Mouse (Mus musculus) limb, embryonic 13.5 days (tissue): ENCODE data around the gene C8g. TPM values are rescaled to one million over a fixed set of nuclear protein-coding genes. Genes with fewer than 3 reads are reported as not detected.
A peak's percentile ranks its signal among the peaks of the same experiment; 100 is the strongest.

ENCODE experiments used
- ATAC-seq: fragments of 200-750 bp; cut with Nextera tagmentation; 2 replicates; pipeline ENCODE4 v1.8.0; 2017; ENCODE audit warnings: low read depth, moderate number of reproducible peaks, moderate TSS enrichment; ENCODE audit not compliant: low FRiP score
- H3K27ac ChIP-seq: fragments of 300-500 bp; sonication (generic); 2 replicates; pipeline ENCODE4 v1.5.1; 2015; ENCODE audit warnings: inconsistent platforms, mild to moderate bottlenecking, moderate library complexity
- H3K27me3 ChIP-seq: fragments of 300-500 bp; sonication (generic); 2 replicates; pipeline ENCODE4 v1.6.1; 2015; ENCODE audit warnings: mild to moderate bottlenecking, inconsistent platforms
- H3K36me3 ChIP-seq: fragments of 300-500 bp; sonication (generic); 2 replicates; pipeline ENCODE4 v1.6.1; 2015; ENCODE audit warnings: inconsistent platforms, mild to moderate bottlenecking, moderate library complexity
- H3K4me1 ChIP-seq: fragments of 300-500 bp; sonication (generic); 2 replicates; pipeline ENCODE4 v1.6.1; 2015; ENCODE audit warnings: inconsistent platforms
- H3K4me2 ChIP-seq: fragments of 300-500 bp; sonication (generic); replicated peaks from 2 replicates; pipeline ENCODE4 v1.6.1; 2015; ENCODE audit warnings: inconsistent platforms, mild to moderate bottlenecking, moderate library complexity
- H3K4me3 ChIP-seq: fragments of 300-500 bp; sonication (generic); 2 replicates; pipeline ENCODE4 v1.5.1; 2015; ENCODE audit warnings: moderate library complexity, mild to moderate bottlenecking, inconsistent platforms
- H3K9ac ChIP-seq: fragments of 300-500 bp; sonication (generic); 2 replicates; pipeline ENCODE4 v1.6.1; 2015; ENCODE audit warnings: mild to moderate bottlenecking, inconsistent platforms
- H3K9me3 ChIP-seq: fragments of 300-500 bp; sonication (generic); 2 replicates; pipeline ENCODE4 v1.6.1; 2016; ENCODE audit warnings: inconsistent platforms
- WGBS: fragments of 180-500 bp; shearing (Covaris S2); methylation state at CpG from one replicate; pipeline ENCODE4 v1.1.7; 2015; 5-methylcytosine and 5-hydroxymethylcytosine counted together
- polyA plus RNA-seq: library from polyadenylated mRNA; unstranded; fragments of >200 nt; fragmentation: Nextera tagmentation; extraction: Ambion mirVana; gene quantifications from 2 replicates; pipeline ENCODE4 v1.2.1, GENCODE M21; 2015

The C8g gene
- polyA plus RNA-seq, 1 experiment from 2014 or later, result 5.5 TPM

GRCm38 (mm10) chr2:25533707-25534106, 32.2 kb upstream of the C8g start:
- ATAC-seq, result no peak
- no peaks in the 10 kb centered on the region for H3K4me1 ChIP-seq
- H3K27me3 ChIP-seq, result no peaks in the 10 kb centered on the region
- H3K4me2 ChIP-seq, result no peak overlapping the region
- H3K4me3 ChIP-seq, result no peak overlapping the region
- 91% methylated on average over 2 of the region's 2 CpGs for WGBS
- H3K9me3 ChIP-seq, result no peaks in the 10 kb centered on the region
- H3K27ac ChIP-seq, result no peak overlapping the region
- H3K36me3 ChIP-seq, result peaks cover 90% of the 10 kb centered on the region
- no peak overlapping the region for H3K9ac ChIP-seq

GRCm38 (mm10) chr2:25526510-25527302, 25.2 kb upstream of the C8g start:
- Histone ChIP-seq H3K4me3 (no peak overlapping the region), H3K36me3 (peaks cover 96% of the 10 kb centered on the region), H3K4me1 (no peaks in the 10 kb centered on the region), H3K9me3 (no peaks in the 10 kb centered on the region), H3K27me3 (no peaks in the 10 kb centered on the region), H3K4me2 (no peak overlapping the region), H3K9ac (no peak overlapping the region), H3K27ac (no peak overlapping the region)
- WGBS, result 88% methylated on average over 9 of the region's 9 CpGs
- ATAC-seq, result no peak

- Histone ChIP-seq H3K4me1 (no peaks in the 10 kb centered on the region), H3K27ac (no peak overlapping the region), H3K9me3 (no peaks in the 10 kb centered on the region), H3K27me3 (no peaks in the 10 kb centered on the region), H3K36me3 (peaks cover 14% of the 10 kb centered on the region), H3K9ac (no peak overlapping the region), H3K4me3 (no peak overlapping the region), H3K4me2 (no peak overlapping the region)
- 55% methylated on average over 3 of the region's 3 CpGs for WGBS
- no peak for ATAC-seq
These were observed 8.4 kb upstream of the C8g start for GRCm38 (mm10) chr2:25509912-25510311.

GRCm38 (mm10) chr2:25506964-25507363, 5.4 kb upstream of the C8g start:
- Histone ChIP-seq H3K9me3 (no peaks in the 10 kb centered on the region), H3K4me1 (peaks cover 3% of the 10 kb centered on the region), H3K27ac (no peak overlapping the region), H3K4me3 (no peak overlapping the region), H3K36me3 (peaks cover 42% of the 10 kb centered on the region), H3K9ac (no peak overlapping the region), H3K27me3 (no peaks in the 10 kb centered on the region), H3K4me2 (no peak overlapping the region)
- 30% methylated on average over 5 of the region's 5 CpGs for WGBS
- no peak for ATAC-seq

GRCm38 (mm10) chr2:25505860-25506259, 4.3 kb upstream of the C8g start:
- Histone ChIP-seq H3K4me1 (peaks cover 11% of the 10 kb centered on the region), H3K4me2 (no peak overlapping the region), H3K36me3 (peaks cover 42% of the 10 kb centered on the region), H3K27ac (no peak overlapping the region), H3K9me3 (no peaks in the 10 kb centered on the region), H3K9ac (no peak overlapping the region), H3K27me3 (no peaks in the 10 kb centered on the region), H3K4me3 (no peak overlapping the region)
- ATAC-seq, result no peak
- 92% methylated on average over 4 of the region's 4 CpGs for WGBS

GRCm38 (mm10) chr2:25505000-25505399, 3.5 kb upstream of the C8g start:
- Histone ChIP-seq H3K4me1 (peaks cover 14% of the 10 kb centered on the region), H3K4me2 (no peak overlapping the region), H3K36me3 (peaks cover 42% of the 10 kb centered on the region), H3K27ac (no peak overlapping the region; the same call in 1 of the 2 replicates), H3K27me3 (no peaks in the 10 kb centered on the region), H3K9me3 (no peaks in the 10 kb centered on the region), H3K4me3 (no peak overlapping the region), H3K9ac (no peak overlapping the region)
- ATAC-seq, result no peak
- 92% methylated on average over 1 of the region's 1 CpGs for WGBS

GRCm38 (mm10) chr2:25504538-25504937, 3.0 kb upstream of the C8g start:
- H3K27me3 ChIP-seq, result no peaks in the 10 kb centered on the region
- no peak overlapping the region for H3K27ac ChIP-seq
- ATAC-seq, result no peak
- H3K9ac ChIP-seq, result no peak overlapping the region
- no peaks in the 10 kb centered on the region for H3K9me3 ChIP-seq
- H3K36me3 ChIP-seq, result peaks cover 42% of the 10 kb centered on the region
- peaks cover 16% of the 10 kb centered on the region for H3K4me1 ChIP-seq
- no peak overlapping the region for H3K4me3 ChIP-seq
- H3K4me2 ChIP-seq, result no peak overlapping the region
- WGBS, result 93% methylated on average over 19 of the region's 19 CpGs

GRCm38 (mm10) chr2:25502726-25503125, 1.2 kb upstream of the C8g start:
- peaks cover 16% of the 10 kb centered on the region for H3K4me1 ChIP-seq
- no peak for ATAC-seq
- no peaks in the 10 kb centered on the region for H3K9me3 ChIP-seq
- no peak overlapping the region for H3K4me2 ChIP-seq
- no peak overlapping the region for H3K4me3 ChIP-seq
- H3K9ac ChIP-seq, result no peak overlapping the region
- peaks cover 42% of the 10 kb centered on the region for H3K36me3 ChIP-seq
- no peak overlapping the region for H3K27ac ChIP-seq
- no peaks in the 10 kb centered on the region for H3K27me3 ChIP-seq
- WGBS, result 89% methylated on average over 3 of the region's 3 CpGs

GRCm38 (mm10) chr2:25500576-25501405, 728 bp downstream of the C8g start, which contains the start of gene Fbxw5:
Gene Fbxw5, plus strand, starts transcription at chr2:25500750.
- Histone ChIP-seq H3K4me3 (peak within 1 kb of the TSS; percentile 80), H3K9ac (peak within 1 kb of the TSS; percentile 89), H3K27me3 (no peaks in the 10 kb centered on the region), H3K36me3 (peaks cover 37% of the 10 kb centered on the region), H3K4me1 (peaks cover 16% of the 10 kb centered on the region), H3K9me3 (no peaks in the 10 kb centered on the region), H3K4me2 (peak within 1 kb of the TSS; percentile 99), H3K27ac (peak within 1 kb of the TSS; percentile 69; the same call in 1 of the 2 replicates)
- WGBS, result 1% methylated on average over 36 of the region's 44 CpGs
- ATAC-seq, result peak; percentile 88

- peaks cover 30% of the 10 kb centered on the region for H3K36me3 ChIP-seq
- H3K4me1 ChIP-seq, result peaks cover 16% of the 10 kb centered on the region
- H3K9me3 ChIP-seq, result no peaks in the 10 kb centered on the region
- peak overlapping the region; percentile 80 for H3K4me3 ChIP-seq
- peak overlapping the region; percentile 28; the same call in 1 of the 2 replicates for H3K27ac ChIP-seq
- peak overlapping the region; percentile 67 for H3K4me2 ChIP-seq
- H3K9ac ChIP-seq, result peak overlapping the region; percentile 66
- WGBS, result 69% methylated on average over 6 of the region's 6 CpGs
- peak; percentile 28 for ATAC-seq
- no peaks in the 10 kb centered on the region for H3K27me3 ChIP-seq
These were observed 1.4 kb downstream of the C8g start for GRCm38 (mm10) chr2:25500071-25500575.

GRCm38 (mm10) chr2:25498622-25499478, 2.7 kb downstream of the C8g start:
- no peaks in the 10 kb centered on the region for H3K27me3 ChIP-seq
- H3K4me1 ChIP-seq, result peaks cover 16% of the 10 kb centered on the region
- no peak overlapping the region for H3K9ac ChIP-seq
- H3K36me3 ChIP-seq, result peaks cover 17% of the 10 kb centered on the region
- no peak overlapping the region for H3K4me3 ChIP-seq
- no peak for ATAC-seq
- H3K27ac ChIP-seq, result no peak overlapping the region
- H3K9me3 ChIP-seq, result no peaks in the 10 kb centered on the region
- H3K4me2 ChIP-seq, result no peak overlapping the region
- WGBS, result 62% methylated on average over 15 of the region's 15 CpGs
